Mouse (Mus musculus) left cerebral cortex, adult 2 months (tissue): Measurements from ENCODE around the gene Tcea2. TPM values are rescaled to one million over a fixed set of nuclear protein-coding genes. Genes with fewer than 3 reads are reported as not detected.

Experiments used
- DNase-seq, 2 experiments: peaks; one replicate each; pipeline ENCODE4 v3.0.0; 2021 to 2022; ENCODE audit warnings: low spot score in 2 of 2, mixed read lengths in 1 of 2; ENCODE audit errors: extremely low spot score in 1 of 2
- H3K27ac ChIP-seq: fragments of 200-600 bp; 2 replicates; pipeline ENCODE4 v1.8.1; 2022
- H3K4me3 ChIP-seq: fragments of 200-600 bp; 2 replicates; pipeline ENCODE4 v1.8.1; 2022
- CTCF ChIP-seq: fragments of 200-600 bp; IDR thresholded peaks from 2 replicates; pipeline ENCODE4 v1.8.1; 2022; ENCODE audit warnings: antibody characterized with exemption, mild to moderate bottlenecking, moderate library complexity
- intact Hi-C: fragments of 180-260 bp; cut with DNase I; formaldehyde crosslinking; loops from one replicate; pipeline ENCODE4 v1.15.1; 2025
- total RNA-seq, 2 experiments: library from RNA; stranded (reverse); gene quantifications; 2 replicates each; pipeline ENCODE4 v1.2.3; 2021

Tcea2 gene
- total RNA-seq, 2 experiments from 2014 or later: 65.7 to 78.1 TPM

DNA sequence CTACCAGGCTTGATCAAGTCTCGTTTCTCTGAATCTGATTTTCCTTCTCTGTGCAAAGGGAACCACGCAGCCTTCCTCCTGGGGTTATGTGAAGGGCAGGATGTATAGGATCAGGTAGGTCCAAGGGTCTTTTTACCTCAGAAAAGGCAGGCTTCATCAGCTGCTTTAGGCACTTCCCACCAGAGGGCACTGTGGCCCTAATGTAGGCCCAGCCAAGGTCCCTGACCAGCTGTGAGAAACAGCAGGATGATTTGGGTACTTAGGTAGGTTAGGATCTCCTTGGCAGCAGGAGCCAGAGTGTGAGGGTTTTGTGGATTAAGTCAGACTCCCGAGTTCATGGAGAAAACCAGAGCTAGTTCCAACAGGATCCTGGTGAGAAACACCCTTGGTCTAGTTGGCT lies 42.1 kb downstream of the Tcea2 start:
- Histone ChIP-seq H3K27ac (no peak overlapping the region), H3K4me3 (no peak overlapping the region)
- intact Hi-C loops: loop anchor here (1.0 to 10.0 kb wide), 2 partner anchors 113 to 145 kb away; partner anchors contain the start of gene Pcmtd2
- TF ChIP-seq CTCF: peak; percentile 65
- DNase-seq: no peak

DNA sequence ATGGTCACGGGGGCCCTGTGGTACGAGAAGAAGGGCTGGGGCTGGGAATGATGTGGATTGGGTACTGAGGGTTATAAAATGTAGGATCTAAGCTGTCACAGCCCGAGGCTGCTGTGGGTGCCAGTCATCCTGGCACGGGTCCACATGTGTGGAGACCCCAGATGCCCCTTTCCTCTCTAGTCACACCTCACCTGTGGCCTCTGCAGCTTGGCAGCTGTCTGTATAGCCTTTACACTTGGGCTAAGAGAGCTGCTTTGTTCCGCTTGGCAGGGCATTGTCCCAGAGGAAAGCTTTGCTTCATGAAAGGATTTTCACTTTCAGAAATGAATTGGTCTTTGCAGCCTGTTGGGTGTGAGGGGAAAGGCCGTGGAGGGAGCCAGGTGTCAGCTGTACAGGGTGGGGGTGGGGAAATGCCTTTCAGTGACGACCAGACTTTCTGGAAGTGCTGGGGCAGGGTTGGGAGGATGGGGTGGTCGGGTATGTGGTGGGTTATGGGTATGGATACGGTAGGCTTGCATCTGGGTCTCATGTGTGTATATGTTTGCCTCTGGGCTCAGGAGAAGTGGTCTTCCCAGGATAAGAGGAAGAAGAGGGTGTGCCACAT lies 47.7 kb downstream of the Tcea2 start:
- intact Hi-C loops: loop anchor here (10.0 kb wide), 1 partner anchor 107 kb away; the partner anchor contains the start of gene Pcmtd2
- Histone ChIP-seq H3K4me3 (no peak overlapping the region), H3K27ac (no peak overlapping the region)
- no peak for TF ChIP-seq CTCF
- DNase-seq: no peak

DNA sequence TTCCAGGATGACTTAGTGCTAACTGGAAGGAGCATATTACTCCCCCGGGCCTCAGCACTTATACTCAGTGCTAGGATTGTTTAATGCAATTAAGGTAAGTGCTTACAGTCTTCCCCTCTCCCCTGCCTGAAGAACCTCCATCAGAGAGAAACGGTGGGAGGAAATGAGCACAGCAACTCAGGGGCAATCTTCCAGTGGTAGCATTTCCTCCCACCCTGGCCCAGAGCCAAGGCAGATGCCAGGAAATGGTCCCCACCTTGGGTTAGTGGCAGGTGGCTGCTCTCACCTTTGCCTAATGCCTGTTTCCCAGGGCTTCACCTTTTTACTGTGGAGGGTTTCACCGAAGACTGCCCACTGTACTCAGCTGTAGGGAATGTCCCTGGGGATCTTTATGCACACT lies 49.9 kb downstream of the Tcea2 start:
- no peak overlapping the region for H3K4me3 ChIP-seq
- H3K27ac ChIP-seq: no peak overlapping the region
- intact Hi-C loops: loop anchor here (10.0 kb wide), 1 partner anchor 1095 kb away; no protein-coding TSS in a partner anchor
- no peak for DNase-seq
- no peak for TF ChIP-seq CTCF

Other genes with a start within 250 kb of the Tcea2 start
- 10 to 100 TPM; 12.0 to 13.7 TPM for gene Zbtb46, start 220.9 kb upstream of the Tcea2 start, total RNA-seq
- not detected for gene Abhd16b, start 187.1 kb upstream of the Tcea2 start, total RNA-seq
- gene Tpd52l2, start 183.2 kb upstream of the Tcea2 start, total RNA-seq: 10 to 100 TPM; 73.2 to 76.3 TPM
- 100 to 1,000 TPM; 288 to 300 TPM for gene Dnajc5, start 159.8 kb upstream of the Tcea2 start, total RNA-seq
- gene Uckl1, start 95.4 kb upstream of the Tcea2 start, total RNA-seq: 10 to 100 TPM; 57.7 to 71.1 TPM
- gene Prpf6, start 88.4 kb upstream of the Tcea2 start, total RNA-seq: 10 to 100 TPM; 54.4 to 57.4 TPM
- gene Zfp512b, start 87.5 kb upstream of the Tcea2 start, total RNA-seq: 10 to 100 TPM; 83.1 to 93.8 TPM
- 10 to 100 TPM; 21.5 to 22.0 TPM for gene Samd10, start 81.1 kb upstream of the Tcea2 start, total RNA-seq
- gene Gm29797, start 23.3 kb upstream of the Tcea2 start, total RNA-seq: 1 to 10 TPM in 1 of 2 experiments, under 1 TPM in 1; 0.48 to 1.3 TPM
- 10 to 100 TPM; 10.9 to 11.2 TPM for gene Sox18, start 8.7 kb upstream of the Tcea2 start, total RNA-seq
- 10 to 100 TPM; 30.6 to 33.2 TPM for gene Rgs19, start 13.7 kb downstream of the Tcea2 start, total RNA-seq
- not detected for gene Lkaaear1, start 18.1 kb downstream of the Tcea2 start, total RNA-seq
- gene Oprl1, start 34.7 kb downstream of the Tcea2 start, total RNA-seq: 10 to 100 TPM; 48.7 to 53.2 TPM
- 10 to 100 TPM; 17.9 to 19.6 TPM for gene Myt1, start 83.0 kb downstream of the Tcea2 start, total RNA-seq
- 10 to 100 TPM; 79.1 to 90.6 TPM for gene Pcmtd2, start 157.5 kb downstream of the Tcea2 start, total RNA-seq
- gene Polr3k, start 184.0 kb downstream of the Tcea2 start, total RNA-seq: 10 to 100 TPM; 29.5 to 30.9 TPM